Comparison of ENCODE assay signal across 13 mouse cellular contexts in genomic region chr10:42604874-42605273, GRCm38 (mm10). TPM values are rescaled to one million over a fixed set of nuclear protein-coding genes. Genes with fewer than 3 reads are reported as not detected.
A peak's percentile ranks its signal among the peaks of the same experiment; 100 is the strongest.
DNase-seq lines count a peak whose midpoint lies in the region; ATAC-seq and TF ChIP-seq lines count a peak whose summit lies in the region.
"Had no signal": no experiment of that assay in that cellular context is flagged by ENCODE, and none has a peak within 500 bp of the region (broad histone marks: within the 10 kb centered on the region; RNA-seq: fewer than 3 reads in every experiment).

No protein-coding gene starts in this region.

- H3K4me2 ChIP-seq in forebrain, postnatal 0 days (ENCODE audit: low read depth) = no peak overlapping the region
- H3K4me2 ChIP-seq in forebrain, embryonic 14.5 days (ENCODE audit: low read length) = no peak overlapping the region
- H3K4me2 ChIP-seq: heart, embryonic 13.5 days; limb, embryonic 13.5 days had no signal

- no peaks in the 10 kb centered on the region for H3K27me3 ChIP-seq in forebrain, postnatal 0 days (ENCODE audit: insufficient read depth, low read length)
- peaks cover 33% of the 10 kb centered on the region for H3K27me3 ChIP-seq in forebrain, embryonic 10.5 days (ENCODE audit: poor library complexity, severe bottlenecking)
- H3K27me3 ChIP-seq in small intestine, adult 2 months (ENCODE audit: control insufficient read depth, insufficient read depth, low read length) = peaks cover 2% of the 10 kb centered on the region
- H3K27me3 ChIP-seq in forebrain, embryonic 14.5 days (replicated peaks; ENCODE audit: control insufficient read depth, insufficient read depth, low read length) = no peaks in the 10 kb centered on the region

- H3K4me1 ChIP-seq in forebrain, postnatal 0 days (ENCODE audit: insufficient read depth) = no peaks in the 10 kb centered on the region
- 0 out of 2 replicates have a peak, but pooled peaks cover 6% of the 10 kb centered on the region for H3K4me1 ChIP-seq in forebrain, embryonic 10.5 days
- H3K4me1 ChIP-seq in bone marrow, adult 2 months (ENCODE audit: control insufficient read depth, insufficient read depth, low read length) = no peaks in the 10 kb centered on the region
- no peaks in the 10 kb centered on the region for H3K4me1 ChIP-seq in small intestine, adult 2 months (ENCODE audit: control insufficient read depth, insufficient read depth, insufficient read length, low read length)
- no peaks in the 10 kb centered on the region for H3K4me1 ChIP-seq in forebrain, embryonic 14.5 days (ENCODE audit: control insufficient read depth, insufficient read depth, low read length)
- H3K4me1 ChIP-seq: heart, embryonic 13.5 days; limb, embryonic 13.5 days had no signal

- peaks cover 10% of the 10 kb centered on the region; the same call in 1 of the 2 replicates for H3K9me3 ChIP-seq in forebrain, postnatal 0 days (ENCODE audit: low read length)
- H3K9me3 ChIP-seq in forebrain, embryonic 10.5 days = peaks cover 35% of the 10 kb centered on the region
- H3K9me3 ChIP-seq in forebrain, embryonic 14.5 days (replicated peaks; ENCODE audit: control insufficient read depth, low read length) = peaks cover 12% of the 10 kb centered on the region; the same call in 1 of the 2 replicates

- no peak for TF ChIP-seq POLR2A in bone marrow, adult 2 months (IDR thresholded peaks at IDR 0.05; ENCODE audit: borderline replicate concordance, control insufficient read depth, low read depth, low read length)
- TF ChIP-seq POLR2A in small intestine, adult 2 months (IDR thresholded peaks at IDR 0.05; ENCODE audit: low read depth, low read length) = no peak

- no peaks in the 10 kb centered on the region for H3K36me3 ChIP-seq in forebrain, postnatal 0 days (ENCODE audit: insufficient read depth)
- peaks cover 24% of the 10 kb centered on the region for H3K36me3 ChIP-seq in forebrain, embryonic 10.5 days (replicated peaks)
- no peaks in the 10 kb centered on the region for H3K36me3 ChIP-seq in small intestine, adult 2 months (ENCODE audit: control insufficient read depth, insufficient read depth, low read length)
- no peaks in the 10 kb centered on the region for H3K36me3 ChIP-seq in forebrain, embryonic 14.5 days (ENCODE audit: control insufficient read depth, insufficient read depth, low read length)
- H3K36me3 ChIP-seq: heart, embryonic 13.5 days; limb, embryonic 13.5 days had no signal

- H3K27ac ChIP-seq in forebrain, postnatal 0 days (ENCODE audit: low read depth, low read length) = no peak overlapping the region
- no peak overlapping the region for H3K27ac ChIP-seq in forebrain, embryonic 10.5 days
- H3K27ac ChIP-seq in bone marrow, adult 2 months (ENCODE audit: control insufficient read depth, insufficient read depth, low read depth, low read length, poor library complexity) = no peak overlapping the region
- H3K27ac ChIP-seq in small intestine, adult 2 months (ENCODE audit: insufficient read depth, low read depth, low read length) = no peak overlapping the region
- H3K27ac ChIP-seq in forebrain, embryonic 14.5 days (ENCODE audit: low read depth, low read length) = no peak overlapping the region
- H3K27ac ChIP-seq: heart, embryonic 13.5 days; limb, embryonic 13.5 days had no signal

- no peak for ATAC-seq in forebrain, postnatal 0 days
- no peak for ATAC-seq in forebrain, embryonic 14.5 days

- H3K4me3 ChIP-seq in forebrain, postnatal 0 days (ENCODE audit: low read depth, low read length) = no peak overlapping the region
- no peak overlapping the region for H3K4me3 ChIP-seq in forebrain, embryonic 10.5 days
- H3K4me3 ChIP-seq in bone marrow, adult 2 months (replicated peaks; ENCODE audit: control insufficient read depth, low read depth, low read length) = no peak overlapping the region
- H3K4me3 ChIP-seq in small intestine, adult 2 months (ENCODE audit: low read depth, low read length) = no peak overlapping the region
- no peak overlapping the region for H3K4me3 ChIP-seq in forebrain, embryonic 14.5 days (ENCODE audit: low read depth, low read length)
- H3K4me3 ChIP-seq: heart, embryonic 13.5 days; limb, embryonic 13.5 days had no signal

- TF ChIP-seq CTCF in forebrain, postnatal 0 days (IDR thresholded peaks at IDR 0.05; ENCODE audit: low read depth) = peak; percentile 56
- peak; percentile 55 for TF ChIP-seq CTCF in bone marrow, adult 2 months (IDR thresholded peaks at IDR 0.05; ENCODE audit: control insufficient read depth, insufficient read depth, low read length)
- TF ChIP-seq CTCF in small intestine, adult 2 months (IDR thresholded peaks at IDR 0.05; ENCODE audit: extremely low read depth, insufficient read length, insufficient replicate concordance, low read depth, low read length) = peak; percentile 55; the same call in 1 of the 2 replicates

- H3K9ac ChIP-seq in forebrain, postnatal 0 days = no peak overlapping the region
- no peak overlapping the region for H3K9ac ChIP-seq in forebrain, embryonic 14.5 days (ENCODE audit: low read length)
- H3K9ac ChIP-seq: heart, embryonic 13.5 days; limb, embryonic 13.5 days had no signal

- no peak for DNase-seq in forebrain, postnatal 0 days
- no peak for DNase-seq in forebrain, embryonic 10.5 days (ENCODE audit: extremely low spot score, low spot score)
- peak; percentile 29 for DNase-seq in spleen, adult 12 weeks (ENCODE audit: low spot score)
- DNase-seq in spleen, postnatal 14 days (ENCODE audit: low spot score in 2 of 2) = no peak
- no peak for DNase-seq in cerebellum, adult 9-11 months
- no peak for DNase-seq in forebrain, embryonic 14.5 days (ENCODE audit: low spot score)
- DNase-seq: cerebellum, adult 11-12 months; kidney, adult 9 months; midbrain, embryonic 14.5 days had no signal

- 75% methylated on average over 2 of the region's 2 CpGs for WGBS in forebrain, postnatal 0 days
- 80% methylated on average over 2 of the region's 2 CpGs for WGBS in forebrain, embryonic 10.5 days
- 65% methylated on average over 2 of the region's 2 CpGs for WGBS in bone marrow, adult 2 months
- WGBS in small intestine, adult 2 months = 67% methylated on average over 2 of the region's 2 CpGs
- 84% methylated on average over 2 of the region's 2 CpGs for WGBS in forebrain, embryonic 14.5 days

RNA-seq across cellular contexts. Expression of gene Ostm1, which starts 21.3 kb away (rescaled TPM):
- total RNA-seq in forebrain, postnatal 0 days (2014; rRNA removed) = 42.9 and 44.6 TPM in 2 replicates
- 35.2 and 39.2 TPM in 2 replicates for polyA plus RNA-seq in forebrain, postnatal 0 days (2015; fragmentation: Nextera tagmentation; extraction: Ambion mirVana)
- 44.2 and 44.7 TPM in 2 replicates for polyA plus RNA-seq in forebrain, embryonic 10.5 days (2016; fragmentation: Nextera tagmentation; extraction: Ambion mirVana)
- polyA plus RNA-seq in bone marrow, adult 2 months (2011; ENCODE audit: insufficient read depth, insufficient read length, low replicate concordance, missing spikeins) = 11.5 and 16.3 TPM in 2 replicates
- 8.0 and 13.0 TPM in 2 replicates for polyA plus RNA-seq in small intestine, adult 2 months (2012; rRNA removed)
- polyA plus RNA-seq in forebrain, embryonic 14.5 days (2014; fragmentation: Nextera tagmentation; extraction: Ambion mirVana) = 54.2 and 54.9 TPM in 2 replicates

RNA-seq across cellular contexts. Expression of gene Nr2e1, which starts 21.4 kb away (rescaled TPM):
- 3.9 and 6.2 TPM in 2 replicates for total RNA-seq in forebrain, postnatal 0 days (2014; rRNA removed)
- polyA plus RNA-seq in forebrain, postnatal 0 days (2015; fragmentation: Nextera tagmentation; extraction: Ambion mirVana) = 8.3 and 10.2 TPM in 2 replicates
- polyA plus RNA-seq in forebrain, embryonic 10.5 days (2016; fragmentation: Nextera tagmentation; extraction: Ambion mirVana) = 80.9 and 87.7 TPM in 2 replicates
- polyA plus RNA-seq in bone marrow, adult 2 months (2011; ENCODE audit: insufficient read depth, insufficient read length, low replicate concordance, missing spikeins) = not detected in 2 replicates
- not detected in 2 replicates for polyA plus RNA-seq in small intestine, adult 2 months (2012; rRNA removed)
- polyA plus RNA-seq in forebrain, embryonic 14.5 days (2014; fragmentation: Nextera tagmentation; extraction: Ambion mirVana) = 33.2 and 39.4 TPM in 2 replicates
- polyA plus RNA-seq: heart, embryonic 13.5 days; limb, embryonic 13.5 days had no signal
